Mouse (Mus musculus) left cerebral cortex, adult 9 months (tissue): Measurements from ENCODE around the gene Bin2.
A peak's percentile ranks its signal among the peaks of the same experiment; 100 is the strongest.
"Not testable (repeated sequence)": the region's sequence is repeated elsewhere in the genome, so short reads cannot be mapped to it uniquely, and the experiment has no call there.

Source experiments
- DNase-seq, 2 experiments: peaks; one replicate each; pipeline ENCODE4 v3.0.0; 2022; ENCODE audit warnings: low spot score in 2 of 2

The Bin2 gene

GRCm38 (mm10) chr15:100616221-100616620, 53.1 kb downstream of the Bin2 start:
- DNase-seq: no peak

- peak in 1 of 2 experiments; percentile 86 for DNase-seq
Observed at GRCm38 (mm10) chr15:100615825-100616220, 53.5 kb downstream of the Bin2 start.

GRCm38 (mm10) chr15:100614996-100615824, 54.1 kb downstream of the Bin2 start, which contains the start of gene Dazap2:
TSS of gene Dazap2 (plus strand) at chr15:100615349.
- peak; percentile 95 to 97 for DNase-seq

- no peak for DNase-seq
Observed at GRCm38 (mm10) chr15:100614218-100614995, 54.9 kb downstream of the Bin2 start.

- DNase-seq: peak in 1 of 2 experiments; percentile 76
Observed at GRCm38 (mm10) chr15:100613584-100613983, 55.8 kb downstream of the Bin2 start.

- no peak for DNase-seq
Observed at GRCm38 (mm10) chr15:100612432-100612831, 56.9 kb downstream of the Bin2 start.

- DNase-seq: no peak
Observed at GRCm38 (mm10) chr15:100611951-100612350, 57.4 kb downstream of the Bin2 start.

- not testable (repeated sequence) for DNase-seq
Observed at GRCm38 (mm10) chr15:100606677-100607076, 62.7 kb downstream of the Bin2 start.

- DNase-seq: no peak
Observed at GRCm38 (mm10) chr15:100601669-100602068, 67.7 kb downstream of the Bin2 start.

GRCm38 (mm10) chr15:100600696-100601272, 68.6 kb downstream of the Bin2 start:
- DNase-seq: no peak

GRCm38 (mm10) chr15:100600047-100600695, 69.2 kb downstream of the Bin2 start:
- peak in 1 of 2 experiments; percentile 69 for DNase-seq

GRCm38 (mm10) chr15:100599276-100600046, 69.9 kb downstream of the Bin2 start, which contains the start of gene Pou6f1:
TSS of gene Pou6f1 (minus strand) at chr15:100599984.
- DNase-seq: peak in 1 of 2 experiments; percentile 36

GRCm38 (mm10) chr15:100598883-100599275, 70.5 kb downstream of the Bin2 start:
- DNase-seq: peak in 1 of 2 experiments; percentile 51

GRCm38 (mm10) chr15:100598287-100598882, 71.0 kb downstream of the Bin2 start:
- no peak for DNase-seq

- DNase-seq: no peak
Observed at GRCm38 (mm10) chr15:100592817-100593216, 76.5 kb downstream of the Bin2 start.
